Comparison of ENCODE assay signal across 14 mouse cellular contexts in genomic region chr3:148933160-148933559, GRCm38 (mm10).
"Had no signal": no experiment of that assay in that cellular context is flagged by ENCODE, and none has a peak within 500 bp of the region (broad histone marks: within the 10 kb centered on the region; RNA-seq: fewer than 3 reads in every experiment).

No protein-coding gene starts in this region.

- DNase-seq: kidney, adult 9 months; kidney, postnatal 4 days; lung, embryonic 14.5 days; lung, postnatal 10 days; lung, postnatal 4 days; right cerebral cortex, postnatal 14 days had no signal

- H3K27ac ChIP-seq: kidney, postnatal 0 days; layer of hippocampus, adult 2 months; limb, embryonic 15.5 days; liver, embryonic 12.5 days; midbrain, embryonic 10.5 days; midbrain, embryonic 15.5 days; neural tube, embryonic 13.5 days had no signal

- ATAC-seq: intestine, postnatal 0 days; liver, embryonic 12.5 days; midbrain, embryonic 15.5 days had no signal

- H3K4me3 ChIP-seq: layer of hippocampus, adult 2 months; limb, embryonic 15.5 days; liver, embryonic 12.5 days; midbrain, embryonic 10.5 days; midbrain, embryonic 15.5 days; neural tube, embryonic 13.5 days had no signal
